Mouse (Mus musculus) E14TG2a.4 (cell line): ENCODE measurements around the gene Crip2.

Source experiments
- CTCF ChIP-seq: conservative IDR thresholded peaks from 2 replicates; pipeline ENCODE4 v1.5.1; 2014; ENCODE audit warnings: low read length
- NANOG ChIP-seq: IDR thresholded peaks from 2 replicates; pipeline ENCODE4 v1.6.1; 2014; ENCODE audit warnings: borderline replicate concordance, low read length, mixed read lengths
- POU5F1 ChIP-seq: IDR thresholded peaks from 2 replicates; pipeline ENCODE4 v1.6.1; 2014; ENCODE audit warnings: low read length, borderline replicate concordance

- no peak for TF ChIP-seq CTCF
- TF ChIP-seq POU5F1 = no peak
- TF ChIP-seq NANOG = no peak
These were observed 9.3 kb upstream of the Crip2 start for GRCm38 (mm10) chr12:113130732-113131131.
